In the genomic region with DNA sequence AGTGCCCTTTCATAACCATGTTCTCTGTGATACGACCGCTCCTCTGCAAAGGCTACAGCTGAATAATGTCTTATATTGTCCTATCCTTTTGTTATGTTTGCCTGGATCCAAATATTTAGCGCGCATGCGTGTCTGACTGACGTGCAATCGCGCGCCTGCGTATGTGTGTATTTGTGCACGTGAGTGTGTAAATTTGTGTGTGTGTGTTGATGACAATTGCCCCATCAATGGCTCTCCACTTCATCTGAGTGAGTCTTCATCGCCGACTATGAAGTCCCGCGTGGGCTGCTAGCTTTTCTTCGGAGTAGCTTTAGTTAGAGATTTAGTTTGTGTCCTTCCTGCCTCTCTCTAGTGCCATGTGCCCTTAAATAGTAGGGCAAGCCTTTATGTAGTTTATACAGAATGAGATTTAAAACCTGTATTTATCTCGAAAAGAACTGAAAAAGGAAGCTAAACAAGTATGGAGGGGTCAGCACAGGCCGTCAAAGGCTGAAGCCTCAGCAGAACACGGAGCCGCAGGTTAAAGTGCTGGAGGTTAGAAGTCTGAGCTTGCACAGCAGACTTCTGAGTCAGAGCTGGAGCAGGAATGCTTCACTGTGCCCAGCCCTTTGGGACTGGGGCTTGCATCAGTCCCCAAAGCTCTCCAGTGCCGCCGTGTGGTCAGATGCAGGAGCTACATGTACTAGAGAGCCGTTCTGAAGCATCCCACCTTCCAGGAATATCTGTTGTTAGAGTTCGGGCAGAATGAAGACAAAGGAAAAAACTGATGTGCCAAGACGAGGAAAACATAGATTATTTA, we compare ENCODE assay signal across 8 mouse cellular contexts. TPM values are rescaled to one million over a fixed set of nuclear protein-coding genes. Genes with fewer than 3 reads are reported as not detected.
DNase-seq lines count a peak whose midpoint lies in the region; ATAC-seq and TF ChIP-seq lines count a peak whose summit lies in the region.

No protein-coding gene starts in this region.

- intact Hi-C loops in gastrocnemius, adult 2 months (cut with DNase I) = loop anchor here (1.0 to 10.0 kb wide), 4 partner anchors 54 to 592 kb away; a partner anchor contains a TSS
- intact Hi-C loops in left cerebral cortex, adult 2 months (cut with DNase I) = loop anchor here (1.0 to 5.0 kb wide), 4 partner anchors 11 to 286 kb away; no protein-coding TSS in a partner anchor

- WGBS in hindbrain, postnatal 0 days = 52% methylated on average over 25 of the region's 25 CpGs

- ATAC-seq in hindbrain, postnatal 0 days = peak; percentile 92
- ATAC-seq in megakaryocyte progenitor cell, adult 5-6 weeks (replicated peaks; ENCODE audit: poor library complexity) = peak; percentile 99

- no peaks in the 10 kb centered on the region for H3K27me3 ChIP-seq in hindbrain, postnatal 0 days (ENCODE audit: insufficient read depth, low read length)

- TF ChIP-seq CTCF in gastrocnemius, adult 2 months (IDR thresholded peaks at IDR 0.05) = no peak; the same call in 1 of the 2 replicates
- peak; percentile 99 for TF ChIP-seq CTCF in hindbrain, postnatal 0 days (IDR thresholded peaks at IDR 0.05; ENCODE audit: low read depth)
- peak; percentile 98 for TF ChIP-seq CTCF in left cerebral cortex, adult 2 months (IDR thresholded peaks at IDR 0.05)

- H3K4me3 ChIP-seq in gastrocnemius, adult 2 months = peak overlapping the region; percentile 11
- H3K4me3 ChIP-seq in hindbrain, postnatal 0 days (ENCODE audit: low read length) = no peak overlapping the region
- H3K4me3 ChIP-seq in left cerebral cortex, adult 2 months = no peak overlapping the region

- H3K9me3 ChIP-seq in hindbrain, postnatal 0 days (ENCODE audit: low read length) = no peaks in the 10 kb centered on the region

- DNase-seq in T-cell, adult 2 months (ENCODE audit: low spot score) = peak; percentile 48
- DNase-seq in cerebellum, postnatal 4 days (ENCODE audit: low spot score in 2 of 2) = peak; percentile 70 to 79
- peak; percentile 89 for DNase-seq in gastrocnemius, adult 2 months
- peak; percentile 90 for DNase-seq in hindbrain, postnatal 0 days (ENCODE audit: low spot score)
- peak; percentile 78 to 79 for DNase-seq in left cerebral cortex, adult 2 months (ENCODE audit: extremely low spot score in 1 of 2, low spot score in 2 of 2)
- DNase-seq in right cerebral cortex, postnatal 25 days = peak; percentile 78
- DNase-seq in urinary bladder, postnatal 36 days (ENCODE audit: low spot score in 2 of 2) = peak; percentile 70 to 81

- no peak overlapping the region for H3K4me2 ChIP-seq in hindbrain, postnatal 0 days (ENCODE audit: low read depth, low read length)

- H3K4me1 ChIP-seq in hindbrain, postnatal 0 days (ENCODE audit: insufficient read depth, low read length) = no peaks in the 10 kb centered on the region

- peak overlapping the region; percentile 73 for H3K27ac ChIP-seq in gastrocnemius, adult 2 months
- H3K27ac ChIP-seq in hindbrain, postnatal 0 days = no peak overlapping the region
- H3K27ac ChIP-seq in left cerebral cortex, adult 2 months = no peak overlapping the region

- H3K9ac ChIP-seq in hindbrain, postnatal 0 days (replicated peaks; ENCODE audit: low read length) = no peak overlapping the region

- H3K36me3 ChIP-seq in hindbrain, postnatal 0 days (ENCODE audit: insufficient read depth, low read length) = no peaks in the 10 kb centered on the region

RNA-seq across cellular contexts. Expression of a gene that starts 38.5 kb away (rescaled TPM):
- total RNA-seq in gastrocnemius, adult 2 months (2021) = not detected
- 0.50 and 2.2 TPM in 2 replicates for total RNA-seq in hindbrain, postnatal 0 days (2014; rRNA removed)
- 1.3 and 1.9 TPM in 2 replicates for polyA plus RNA-seq in hindbrain, postnatal 0 days (2015; fragmentation: Nextera tagmentation; extraction: Ambion mirVana)
- 1 to 10 TPM; 2.2 to 3.0 TPM for total RNA-seq in left cerebral cortex, adult 2 months (2021)
- total RNA-seq in megakaryocyte progenitor cell, adult 5-6 weeks (2015) = 0.71 and 0.94 TPM in 2 replicates
- total RNA-seq in megakaryocyte progenitor cell, adult 5-6 weeks (2017) = 0.46 and 1.1 TPM in 2 replicates

RNA-seq across cellular contexts. Expression of a gene that starts 53.9 kb away (rescaled TPM):
- total RNA-seq in gastrocnemius, adult 2 months (2021) = 10 to 100 TPM; 67.7 to 71.6 TPM
- total RNA-seq in hindbrain, postnatal 0 days (2014; rRNA removed) = 46.1 and 52.9 TPM in 2 replicates
- polyA plus RNA-seq in hindbrain, postnatal 0 days (2015; fragmentation: Nextera tagmentation; extraction: Ambion mirVana) = 13.5 and 13.9 TPM in 2 replicates
- 10 to 100 TPM; 22.0 to 26.4 TPM for total RNA-seq in left cerebral cortex, adult 2 months (2021)
- 2.6 and 4.4 TPM in 2 replicates for total RNA-seq in megakaryocyte progenitor cell, adult 5-6 weeks (2015)
- 2.2 and 2.9 TPM in 2 replicates for total RNA-seq in megakaryocyte progenitor cell, adult 5-6 weeks (2017)
